Mouse (Mus musculus): ENCODE results near the gene Tstd3.

DNA sequence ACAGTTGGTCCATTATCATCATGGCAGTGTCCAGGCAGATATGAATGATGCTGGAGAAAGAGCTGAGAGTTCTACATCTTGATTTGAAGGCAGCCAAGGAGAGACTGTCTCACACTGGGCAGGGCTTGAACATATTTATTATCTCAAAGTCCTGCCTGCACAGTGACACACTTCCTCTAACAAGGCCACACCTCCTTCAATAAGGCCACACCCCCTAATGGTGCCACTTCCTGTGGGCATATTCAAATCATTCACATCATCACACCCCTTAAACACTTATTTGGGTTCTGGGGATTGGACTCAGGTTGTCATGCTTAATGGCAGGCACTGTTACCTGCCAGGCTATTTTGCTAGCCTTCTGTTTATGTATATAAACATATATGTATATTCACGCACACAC, 5.3 kb upstream of the Tstd3 start:
- TF ChIP-seq CTCF (IDR thresholded peaks at IDR 0.05; ENCODE audit: control insufficient read depth, insufficient read depth, insufficient read length) (no peak), MYOD1 (IDR thresholded peaks at IDR 0.05; ENCODE audit: control insufficient read depth, insufficient read length, low read depth) (no peak)
